Mouse (Mus musculus) lung, postnatal 10 days (tissue): ENCODE data around the gene Il17rc.

Experiments used
- DNase-seq: peaks from one replicate; pipeline ENCODE4 v3.0.0; 2021

The Il17rc gene

GRCm38 (mm10) chr6:113457952-113458534 is 13.2 kb upstream of the Il17rc start, which contains the start of gene Il17re:
Gene Il17re (plus strand): TSS chr6:113458484.
- no peak for DNase-seq

GRCm38 (mm10) chr6:113458635-113459034 is 12.6 kb upstream of the Il17rc start:
- peak; percentile 70 for DNase-seq

- DNase-seq = no peak
Observed at GRCm38 (mm10) chr6:113464040-113464439, 7.2 kb upstream of the Il17rc start.

GRCm38 (mm10) chr6:113465602-113466001 is 5.6 kb upstream of the Il17rc start:
- DNase-seq = peak; percentile 49

GRCm38 (mm10) chr6:113468512-113468911 is 2.7 kb upstream of the Il17rc start:
- no peak for DNase-seq

- peak; percentile 87 for DNase-seq
Observed at GRCm38 (mm10) chr6:113469021-113469420, 2.2 kb upstream of the Il17rc start.

- DNase-seq = peak; percentile 89
Observed at GRCm38 (mm10) chr6:113469432-113469831, 1.8 kb upstream of the Il17rc start.

- DNase-seq = no peak
Observed at GRCm38 (mm10) chr6:113472061-113472460, 834 bp downstream of the Il17rc start.

- DNase-seq = no peak
Observed at GRCm38 (mm10) chr6:113473246-113473645, 2.0 kb downstream of the Il17rc start.

GRCm38 (mm10) chr6:113473715-113474114 is 2.5 kb downstream of the Il17rc start:
- DNase-seq = no peak

GRCm38 (mm10) chr6:113477353-113477752 is 6.1 kb downstream of the Il17rc start:
- no peak for DNase-seq

GRCm38 (mm10) chr6:113478906-113479305 is 7.7 kb downstream of the Il17rc start:
- DNase-seq = no peak

- peak; percentile 54 for DNase-seq
Observed at GRCm38 (mm10) chr6:113480555-113481373, 9.5 kb downstream of the Il17rc start.

GRCm38 (mm10) chr6:113482477-113483099 is 11.4 kb downstream of the Il17rc start:
- DNase-seq = no peak

GRCm38 (mm10) chr6:113483100-113483615 is 11.9 kb downstream of the Il17rc start, which contains the start of gene Creld1:
Gene Creld1 (plus strand): TSS chr6:113483297.
- peak; percentile 97 for DNase-seq

GRCm38 (mm10) chr6:113483729-113484128 is 12.5 kb downstream of the Il17rc start:
- peak; percentile 40 for DNase-seq

GRCm38 (mm10) chr6:113487125-113487576 is 15.9 kb downstream of the Il17rc start:
- peak; percentile 50 for DNase-seq

GRCm38 (mm10) chr6:113489410-113489809 is 18.2 kb downstream of the Il17rc start:
- DNase-seq = no peak

- DNase-seq = no peak
Observed at GRCm38 (mm10) chr6:113492101-113492864, 21.1 kb downstream of the Il17rc start.

GRCm38 (mm10) chr6:113494258-113494788 is 23.1 kb downstream of the Il17rc start:
- DNase-seq = peak; percentile 86

GRCm38 (mm10) chr6:113495071-113495675 is 23.9 kb downstream of the Il17rc start:
- no peak for DNase-seq

GRCm38 (mm10) chr6:113499346-113499745 is 28.1 kb downstream of the Il17rc start:
- no peak for DNase-seq
